Mouse (Mus musculus) frontal cortex, postnatal 14 days (tissue): ENCODE data around the gene Rnaseh2b.

Experiments
- DNase-seq, 2 experiments: peaks; one replicate each; pipeline ENCODE4 v3.0.0; 2022; ENCODE audit warnings: low spot score in 2 of 2

The Rnaseh2b gene

DNA sequence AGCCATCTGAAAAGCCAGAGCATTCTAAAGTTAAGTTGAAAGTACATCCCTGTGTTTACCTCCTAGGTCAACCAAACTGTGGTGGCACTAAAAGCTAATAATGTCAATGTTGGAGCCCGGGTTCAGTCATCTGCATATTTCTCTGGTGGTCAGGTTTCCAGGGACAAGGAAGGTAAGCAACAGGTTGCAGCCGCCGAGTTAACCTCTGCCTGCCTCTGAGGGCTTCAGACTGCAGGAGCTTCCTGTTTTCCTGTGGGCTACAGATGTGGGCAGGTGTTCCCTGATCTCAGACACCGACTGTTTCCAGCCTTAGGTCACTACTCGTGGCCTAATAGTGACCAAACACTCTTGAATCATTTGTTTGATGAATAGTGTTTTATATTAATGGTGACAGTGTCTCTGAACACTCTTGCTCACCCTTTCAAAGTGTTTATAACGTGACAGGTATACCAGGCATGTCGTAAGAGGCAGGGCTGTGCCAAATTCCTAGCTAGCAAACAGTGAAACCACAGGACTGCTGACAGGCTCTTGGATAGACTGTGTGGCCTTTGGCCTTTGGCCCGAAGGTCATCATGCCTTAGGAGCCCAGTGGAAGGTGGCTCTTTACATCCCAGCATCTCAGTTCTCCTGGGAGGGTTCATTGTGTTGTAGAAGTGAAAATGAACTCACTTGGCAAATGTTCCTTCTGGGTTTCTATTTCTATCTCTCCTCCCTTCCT is 69.0 kb downstream of the Rnaseh2b start:
- DNase-seq, result no peak

DNA sequence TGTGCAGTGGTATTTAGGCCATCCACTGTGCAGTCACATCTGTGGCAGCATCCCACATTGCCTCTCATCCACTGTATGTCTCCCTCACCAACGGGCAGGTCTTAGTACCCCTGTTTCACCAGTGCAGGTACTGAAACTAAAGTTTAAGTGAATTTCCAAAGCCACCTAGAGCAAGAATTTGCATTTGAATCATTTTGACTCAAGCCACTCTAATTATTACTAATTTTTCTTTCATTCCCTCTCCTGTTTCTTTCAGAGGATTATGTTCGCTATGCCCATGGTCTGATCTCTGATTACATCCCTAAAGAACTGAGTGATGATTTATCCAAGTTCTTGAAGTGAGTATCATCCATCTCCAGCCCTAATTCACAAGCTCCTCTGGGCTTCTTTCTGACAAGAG is 71.4 kb downstream of the Rnaseh2b start:
- DNase-seq, result no peak

DNA sequence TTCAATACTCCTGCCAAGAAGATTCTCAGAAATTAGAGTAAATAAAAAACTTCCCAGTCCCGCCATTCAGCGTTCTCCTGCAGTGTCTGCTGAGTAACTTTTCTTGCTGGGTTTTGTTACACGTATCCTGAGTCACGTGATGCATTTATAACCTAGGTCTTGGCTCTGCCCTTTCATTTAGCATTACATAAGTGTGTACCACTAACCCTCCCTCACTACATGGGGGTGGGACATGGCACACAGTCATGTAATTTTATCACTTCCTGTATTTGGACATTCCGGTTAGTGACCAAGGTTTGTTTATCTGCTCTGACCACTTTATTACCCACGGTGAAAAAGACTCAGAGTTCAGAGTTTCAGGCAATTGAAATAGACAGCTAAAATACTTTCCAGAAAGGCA is 78.4 kb downstream of the Rnaseh2b start:
- no peak for DNase-seq

DNA sequence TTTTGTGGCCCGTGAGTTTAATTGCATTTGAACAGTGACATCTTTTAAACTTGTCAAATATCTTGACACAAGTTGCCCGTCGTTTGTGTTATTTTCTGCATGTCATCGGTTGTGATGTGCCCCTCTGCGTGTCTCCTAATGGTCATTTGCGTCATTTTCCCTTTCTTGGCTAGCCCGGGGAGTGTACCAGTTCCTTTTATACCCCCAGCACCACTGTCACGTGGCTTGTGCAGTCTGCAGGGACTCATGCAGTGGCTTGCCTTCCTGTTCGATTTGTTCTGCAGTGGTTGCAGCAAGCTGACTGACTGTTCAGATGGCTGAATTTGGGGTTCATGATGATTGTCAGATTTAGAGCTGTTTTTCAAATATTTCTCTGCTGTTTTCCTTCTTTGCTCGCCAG is 81.6 kb downstream of the Rnaseh2b start:
- DNase-seq, result no peak

DNA sequence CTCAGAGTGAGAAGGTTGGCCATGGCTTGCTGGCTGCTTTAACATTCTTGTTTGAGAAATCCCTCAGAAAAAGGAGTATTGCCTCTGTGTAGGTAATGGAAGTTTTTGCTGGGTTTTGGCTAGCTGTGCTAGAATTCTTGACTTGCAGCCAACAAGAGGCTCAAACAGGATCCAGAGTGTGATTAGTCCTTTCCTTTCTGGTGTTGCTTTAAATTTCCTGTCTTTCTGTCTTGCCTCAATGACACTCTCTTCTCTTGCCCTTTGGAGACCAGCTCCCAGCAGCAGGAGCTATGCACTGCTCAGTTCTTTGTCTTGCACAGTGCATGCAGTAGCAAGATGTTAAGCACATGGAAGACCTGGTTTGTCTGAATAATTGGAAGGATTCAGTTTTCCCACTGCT is 83.3 kb downstream of the Rnaseh2b start:
- DNase-seq, result no peak

DNA sequence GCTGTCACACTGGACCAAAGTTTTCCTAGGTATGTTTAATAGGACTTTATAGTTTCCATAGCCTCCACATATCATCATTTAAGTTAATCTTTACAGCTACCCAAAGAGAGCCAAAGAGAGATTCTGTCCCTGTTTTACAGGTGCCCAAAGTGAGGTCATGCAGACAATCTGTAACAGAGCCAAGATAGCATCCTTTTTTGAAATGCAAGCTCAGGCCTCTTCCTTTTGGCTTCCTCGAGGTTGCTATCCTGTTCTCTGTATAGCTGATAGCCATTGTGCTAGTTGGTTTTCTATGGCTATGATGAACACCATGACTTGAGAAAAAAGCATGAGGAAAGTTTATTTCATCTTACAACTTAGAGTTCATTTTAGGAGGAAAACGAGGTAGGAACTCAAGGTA is 83.7 kb downstream of the Rnaseh2b start:
- no peak for DNase-seq

DNA sequence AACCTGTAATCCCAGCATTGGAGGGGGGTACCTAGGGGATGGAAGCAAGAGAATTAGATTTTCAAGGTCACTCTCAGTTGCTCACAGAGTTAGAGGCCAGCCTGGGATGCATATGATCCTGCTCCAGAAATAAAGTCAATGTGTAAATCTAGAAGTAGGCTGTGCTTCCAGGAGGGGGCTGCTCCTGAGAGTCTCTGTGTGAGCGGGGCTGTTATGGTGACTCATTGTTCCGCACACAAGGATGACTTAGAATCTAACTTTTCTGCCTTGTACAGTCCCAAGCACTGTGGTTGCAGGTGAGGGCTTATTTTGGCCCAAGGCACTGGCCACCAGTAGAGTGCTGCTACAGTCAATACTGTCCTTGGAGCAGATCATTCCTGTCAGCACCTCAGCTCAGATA is 87.0 kb downstream of the Rnaseh2b start:
- DNase-seq, result no peak

DNA sequence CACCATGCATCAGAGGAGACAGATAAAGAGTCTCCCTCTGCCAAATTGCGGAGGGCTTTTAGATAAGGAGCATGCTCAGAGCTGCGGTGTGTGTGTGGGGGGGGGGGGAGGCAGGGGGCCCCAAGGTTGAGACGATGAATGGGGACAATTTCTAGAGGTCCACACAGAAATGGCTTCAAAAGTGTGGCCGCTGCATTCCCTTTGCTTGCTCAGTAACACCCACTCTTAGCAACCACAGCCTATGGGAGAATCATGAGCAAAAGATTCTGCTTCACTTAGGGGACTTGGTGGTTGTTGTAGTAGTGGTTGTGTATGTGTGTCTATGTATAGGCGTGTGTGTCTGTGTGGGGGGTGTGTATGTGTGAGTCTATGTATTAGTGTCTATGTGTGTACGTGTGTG is 88.2 kb downstream of the Rnaseh2b start:
- DNase-seq, result no peak

DNA sequence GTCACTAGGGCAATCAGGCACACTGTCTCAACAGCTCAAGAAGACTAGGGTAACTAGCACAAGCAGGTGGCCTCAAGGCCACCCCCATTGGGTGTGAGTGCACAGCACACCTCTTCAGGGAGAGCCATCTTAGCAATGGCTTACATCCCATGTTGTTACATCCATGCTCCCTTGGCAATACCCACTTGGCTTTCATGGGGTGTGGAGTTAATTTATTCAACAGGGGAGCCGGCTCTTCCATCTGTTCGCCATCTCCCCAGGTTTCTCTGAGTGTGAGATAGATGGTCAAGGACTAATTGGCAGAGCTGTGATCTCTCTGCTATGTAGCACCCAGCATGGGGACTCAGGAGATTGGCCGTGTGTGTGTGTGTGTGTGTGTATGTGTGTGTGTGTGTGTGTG is 90.7 kb downstream of the Rnaseh2b start:
- DNase-seq, result no peak

DNA sequence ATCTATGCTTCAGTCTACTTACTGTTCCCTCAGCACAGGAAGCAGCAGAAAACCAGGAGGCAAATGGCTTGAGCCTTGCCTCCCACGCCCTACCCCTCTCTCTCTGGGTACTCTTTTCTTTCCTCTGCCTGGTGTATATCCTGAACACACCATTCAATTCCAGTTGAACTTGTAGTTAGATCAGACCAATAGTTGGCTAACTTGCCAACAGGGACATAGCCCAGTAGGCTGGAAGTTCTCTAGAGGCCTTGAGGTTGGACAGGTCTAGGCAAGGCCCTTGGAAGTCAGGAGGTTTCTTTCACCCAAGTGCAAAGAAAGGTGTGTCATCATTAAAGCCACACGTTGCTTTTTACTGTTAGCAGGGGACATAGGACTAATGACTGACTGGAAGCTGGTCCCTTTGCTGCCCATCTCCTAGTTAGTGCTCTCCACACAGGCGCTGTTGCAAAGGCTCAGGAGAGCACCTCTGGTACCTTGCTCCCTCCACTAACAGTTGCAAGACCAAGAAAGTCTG is 91.5 kb downstream of the Rnaseh2b start:
- DNase-seq, result no peak

DNA sequence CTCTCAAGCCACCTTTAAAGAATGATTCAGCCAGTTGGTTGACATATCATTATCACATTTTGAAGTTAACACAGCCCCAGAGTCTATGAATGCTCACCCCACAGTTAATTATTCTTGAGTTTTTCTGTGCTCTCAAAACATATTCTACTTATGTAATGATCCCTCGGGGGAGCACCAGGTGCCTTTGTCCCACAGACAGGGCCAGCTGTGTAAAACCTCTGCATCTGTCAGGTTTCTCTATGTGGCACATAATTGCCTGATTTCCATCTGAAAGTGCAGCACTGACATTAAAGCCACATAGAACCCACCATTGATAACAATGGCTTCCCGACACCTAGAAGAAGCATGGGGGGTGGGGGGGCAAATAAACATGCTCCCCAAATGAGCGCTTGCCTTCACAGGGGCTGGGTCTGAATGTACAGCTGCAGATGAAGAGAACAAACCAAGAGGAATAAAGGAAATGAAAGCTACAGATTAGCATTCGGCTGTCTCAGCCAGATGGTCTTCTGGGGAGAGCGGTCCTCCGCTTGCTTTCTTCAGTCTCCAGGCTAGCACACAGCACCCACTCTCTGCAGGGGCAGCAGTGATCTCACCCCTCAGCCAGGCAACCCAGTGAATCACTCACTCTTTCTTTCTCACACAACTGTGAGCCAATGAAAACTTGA is 96.8 kb downstream of the Rnaseh2b start:
- peak; percentile 40 to 53 for DNase-seq

DNA sequence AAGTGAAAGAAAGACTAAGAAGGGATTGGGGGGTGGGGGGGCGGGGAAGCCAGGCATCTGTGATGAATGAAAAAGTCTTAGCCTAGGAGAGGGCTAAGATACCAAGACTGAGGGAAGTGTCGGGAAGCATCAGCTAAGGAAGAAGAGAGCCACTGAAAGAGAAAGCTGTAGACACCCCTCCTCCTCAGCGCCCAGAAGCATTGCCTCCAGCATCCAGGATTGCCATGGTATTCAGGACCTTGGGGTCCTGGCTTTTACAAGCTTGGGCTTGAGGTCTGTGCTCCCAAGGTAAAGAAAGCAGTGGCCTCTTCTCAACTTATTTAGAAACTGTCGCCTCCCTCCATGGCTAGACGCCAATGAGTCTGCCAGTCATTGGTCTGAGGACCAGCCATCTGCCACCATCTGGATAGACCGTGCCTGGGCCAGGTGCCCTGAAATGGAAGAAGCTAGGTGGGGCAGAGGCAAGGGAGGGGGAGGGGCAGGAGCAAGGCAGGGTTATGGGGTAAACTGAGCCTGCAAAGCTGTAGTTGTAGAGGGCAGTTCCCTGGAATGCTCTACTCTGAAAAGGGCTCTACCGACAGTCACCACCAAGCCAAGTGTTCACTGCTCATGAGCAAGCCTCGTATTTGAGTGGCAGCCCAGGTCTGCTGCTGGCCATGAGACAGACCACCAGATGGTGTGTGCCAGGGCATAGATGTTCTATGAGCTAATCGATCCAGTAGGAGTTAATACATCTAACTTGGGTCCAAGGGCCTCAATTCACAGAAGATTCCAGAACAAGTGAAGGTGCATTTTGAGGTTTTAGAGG is 97.5 kb downstream of the Rnaseh2b start:
- DNase-seq, result peak in 1 of 2 experiments; percentile 13

DNA sequence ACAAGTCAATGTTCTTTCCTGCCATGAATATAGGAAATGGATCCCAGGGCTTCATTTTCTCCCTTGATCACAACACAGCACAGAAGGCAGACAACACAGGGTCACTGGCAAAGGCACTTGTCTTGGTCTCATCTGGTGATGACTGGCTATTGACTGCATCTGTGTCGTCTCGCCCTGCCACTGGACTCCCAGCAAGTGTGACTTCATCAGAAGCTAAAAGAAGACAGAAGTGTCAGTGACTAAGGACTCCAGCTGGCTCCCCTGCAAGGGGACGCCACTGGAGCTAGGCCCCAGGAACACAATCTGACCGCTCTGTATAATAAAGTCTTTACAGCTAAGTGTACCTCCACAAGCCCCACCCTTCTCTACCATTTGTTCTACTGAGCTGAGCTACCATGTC is 100.4 kb downstream of the Rnaseh2b start:
- no peak for DNase-seq

DNA sequence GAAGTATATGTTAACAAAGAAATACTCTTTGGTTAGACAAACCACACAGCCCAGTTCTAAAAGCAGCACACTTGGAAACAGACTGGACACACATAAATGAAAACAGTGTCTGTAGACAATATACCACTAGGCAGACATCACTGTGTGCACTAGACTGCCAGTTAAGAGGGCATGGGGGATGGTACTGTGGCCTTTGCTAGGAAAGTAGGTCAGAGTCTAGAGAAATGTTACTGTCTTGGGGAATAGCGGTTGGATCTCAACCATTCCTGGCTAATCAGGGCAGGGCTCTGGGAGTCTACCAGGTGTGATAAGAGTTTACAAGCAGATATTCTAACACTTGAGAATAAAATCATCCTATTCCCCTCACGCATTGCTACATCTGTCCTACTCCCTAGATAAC is 103.0 kb downstream of the Rnaseh2b start:
- DNase-seq, result no peak

DNA sequence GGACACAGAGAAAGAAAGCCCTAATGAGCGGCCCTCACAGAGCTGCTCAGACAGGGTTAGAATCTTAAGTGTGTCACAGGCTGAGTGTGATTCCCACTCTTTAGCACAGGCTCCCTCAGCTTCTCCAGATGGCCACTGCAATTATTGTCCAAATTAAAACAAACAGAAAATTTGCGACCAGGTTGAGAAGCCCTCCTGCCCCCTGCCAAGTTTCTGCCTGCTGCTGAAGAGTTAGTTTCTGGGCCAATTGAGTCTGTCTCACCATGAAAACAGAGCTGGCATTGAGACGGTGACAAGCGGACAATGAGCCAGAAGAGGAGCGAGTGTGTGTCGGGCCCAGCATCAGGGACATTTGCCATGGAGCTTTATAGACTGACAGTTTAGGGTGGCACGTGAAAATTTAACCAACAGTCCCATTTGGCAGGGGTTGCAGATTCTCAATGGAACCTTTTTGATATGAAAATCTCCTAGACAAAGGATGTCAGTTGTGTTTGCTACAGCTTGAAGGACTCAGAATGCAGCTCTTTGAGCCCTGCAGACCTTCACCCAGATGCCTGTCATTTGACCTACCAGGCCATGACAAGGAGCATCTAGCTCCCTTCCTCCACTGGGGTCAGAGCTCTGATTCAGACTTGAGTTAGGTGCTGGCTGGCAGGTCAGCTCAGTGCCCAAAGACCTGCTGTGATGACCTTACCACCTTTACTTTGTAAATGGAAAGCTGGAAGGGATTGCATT is 123.8 kb downstream of the Rnaseh2b start:
- DNase-seq, result peak; percentile 15 to 31

DNA sequence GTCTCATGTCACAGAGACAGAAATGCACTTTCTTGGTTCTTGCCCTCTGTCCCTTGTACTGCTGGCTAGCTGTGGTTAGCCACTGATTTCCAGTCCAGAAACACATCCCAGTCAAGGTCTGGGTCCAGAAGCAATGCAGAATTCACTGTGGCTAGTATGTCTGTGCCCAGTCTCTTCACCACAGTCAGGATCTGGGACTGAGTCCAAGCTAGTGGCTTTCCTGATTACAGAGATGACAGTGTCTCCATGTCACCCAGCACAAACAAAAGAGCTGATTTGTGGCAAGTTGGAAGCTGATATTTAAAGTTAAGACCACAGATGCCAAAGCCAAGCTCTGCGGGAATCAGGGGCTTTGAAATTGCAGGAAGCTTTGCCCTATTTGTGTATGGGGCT is 124.3 kb downstream of the Rnaseh2b start:
- DNase-seq, result peak; percentile 27 to 28

DNA sequence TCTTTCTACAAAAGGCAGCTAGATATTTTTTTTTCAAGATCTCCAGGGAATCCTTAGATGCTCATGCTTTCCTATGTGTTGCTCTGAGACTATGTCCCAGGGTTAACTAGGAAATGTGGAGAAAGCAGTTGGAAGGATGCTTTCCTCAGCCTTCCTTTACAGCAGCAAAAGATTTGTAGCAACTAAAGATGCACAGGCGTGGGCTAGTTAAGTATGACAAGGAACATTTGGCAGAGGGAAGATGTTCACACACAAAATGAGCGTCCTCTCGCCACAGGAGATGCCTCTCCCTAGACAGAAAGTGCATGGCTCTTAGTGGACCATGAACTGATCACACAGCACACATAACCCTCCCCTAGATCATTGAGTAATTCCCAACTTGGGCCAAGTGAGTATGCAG is 125.1 kb downstream of the Rnaseh2b start:
- DNase-seq, result no peak

DNA sequence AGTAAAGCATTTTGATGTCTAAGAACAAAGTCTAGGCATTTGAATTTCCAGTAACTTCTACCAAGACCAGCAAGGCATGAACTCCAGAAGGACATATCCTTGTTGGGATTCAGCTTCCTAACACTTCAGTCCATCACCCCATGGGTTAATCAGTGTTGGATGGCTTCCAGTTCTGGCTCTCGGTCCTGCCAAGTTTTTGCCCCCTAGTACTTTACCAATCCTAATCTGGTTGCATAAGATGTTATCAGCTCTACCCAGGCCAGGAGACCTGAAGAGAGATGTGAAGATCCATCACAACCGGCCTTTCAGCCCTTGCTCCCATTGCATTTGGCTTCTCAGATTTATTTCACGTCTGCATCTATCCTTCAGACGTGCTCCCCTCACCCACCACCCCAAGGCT is 129.9 kb downstream of the Rnaseh2b start:
- no peak for DNase-seq
